Mouse (Mus musculus): ENCODE results near the gene Dppa4. TPM values are rescaled to one million over a fixed set of nuclear protein-coding genes. Genes with fewer than 3 reads are reported as not detected.

The Dppa4 gene
- total RNA-seq (2014; rRNA removed) (not detected in 2 replicates), polyA plus RNA-seq (2015; fragmentation: Nextera tagmentation; extraction: Ambion mirVana) (not detected in 2 replicates)

DNA sequence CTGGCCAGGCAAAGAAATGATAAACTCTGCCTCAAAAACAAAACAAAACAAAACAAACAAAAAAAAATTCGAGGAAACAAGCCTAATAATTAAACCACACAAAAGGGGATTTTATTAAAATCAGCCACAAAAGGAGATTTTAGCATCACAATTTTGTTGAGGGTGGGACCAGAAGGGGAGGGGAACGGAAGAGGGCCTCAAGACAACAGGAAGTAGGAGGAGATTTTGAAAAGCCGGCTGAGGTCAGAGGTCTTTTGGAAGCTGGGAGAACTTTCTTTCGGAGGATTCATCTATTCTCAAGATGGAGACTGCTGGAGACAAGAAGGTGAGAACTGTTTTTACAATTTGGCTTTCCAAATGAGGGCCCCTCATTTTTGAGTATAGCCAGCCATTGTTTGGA is at the start of gene Dppa4:
Gene Dppa4 (plus strand): TSS at position 217 of the 400 bp plus-strand sequence.
- no peaks in the 10 kb centered on the region for H3K36me3 ChIP-seq (ENCODE audit: insufficient read depth, low read length)
- no peak for TF ChIP-seq CTCF (IDR thresholded peaks at IDR 0.05)
- no peak within 1 kb of the TSS for H3K9ac ChIP-seq (replicated peaks; ENCODE audit: low read length, poor library complexity, severe bottlenecking)
- no peaks in the 10 kb centered on the region for H3K9me3 ChIP-seq (ENCODE audit: low read length)
- H3K4me1 ChIP-seq (ENCODE audit: insufficient read depth, low read length), result no peaks in the 10 kb centered on the region
- WGBS, result 86% methylated on average over 4 of the region's 4 CpGs
- H3K4me3 ChIP-seq (ENCODE audit: low read depth, low read length), result no peak within 1 kb of the TSS
- no peak for ATAC-seq (ENCODE audit: low FRiP score)
- no peak within 1 kb of the TSS for H3K4me2 ChIP-seq (ENCODE audit: low read depth, low read length, poor library complexity, severe bottlenecking)
- DNase-seq (ENCODE audit: low spot score), result no peak
- H3K27me3 ChIP-seq (ENCODE audit: insufficient read depth, low read length), result no peaks in the 10 kb centered on the region
- H3K27ac ChIP-seq (ENCODE audit: low read depth, low read length), result no peak within 1 kb of the TSS

DNA sequence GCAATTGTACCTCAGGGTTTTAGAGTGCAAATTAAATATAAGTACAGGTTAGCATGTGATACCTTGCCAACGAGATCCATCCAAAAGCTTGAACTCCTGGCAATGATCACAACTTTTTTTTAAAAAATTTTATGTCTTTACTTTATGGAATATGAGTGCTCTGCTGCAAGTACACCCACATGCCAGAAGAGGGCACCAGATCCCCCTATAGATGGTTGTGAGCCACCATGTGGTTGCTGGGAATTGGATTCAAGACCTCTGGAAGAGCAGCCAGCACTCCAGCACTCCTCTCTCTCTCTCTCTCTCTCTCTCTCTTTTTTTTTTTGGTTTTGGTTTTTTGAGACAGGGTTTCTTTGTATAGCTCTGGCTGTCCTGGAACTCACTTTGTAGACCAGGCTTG is 48.5 kb upstream of the Dppa4 start:
- Histone ChIP-seq H3K36me3 (ENCODE audit: insufficient read depth, low read length) (no peaks in the 10 kb centered on the region), H3K9ac (replicated peaks; ENCODE audit: low read length, poor library complexity, severe bottlenecking) (no peak overlapping the region), H3K4me2 (ENCODE audit: low read depth, low read length, poor library complexity, severe bottlenecking) (no peak overlapping the region), H3K9me3 (ENCODE audit: low read length) (no peaks in the 10 kb centered on the region), H3K4me1 (ENCODE audit: insufficient read depth, low read length) (no peaks in the 10 kb centered on the region), H3K27me3 (ENCODE audit: insufficient read depth, low read length) (no peaks in the 10 kb centered on the region), H3K27ac (ENCODE audit: low read depth, low read length) (no peak overlapping the region), H3K4me3 (ENCODE audit: low read depth, low read length) (no peak overlapping the region)
- DNase-seq (ENCODE audit: low spot score) (no peak), ATAC-seq (ENCODE audit: low FRiP score) (no peak)
- WGBS, result 89% methylated on average over 1 of the region's 1 CpGs
- peak; percentile 25 for TF ChIP-seq CTCF (IDR thresholded peaks at IDR 0.05)

DNA sequence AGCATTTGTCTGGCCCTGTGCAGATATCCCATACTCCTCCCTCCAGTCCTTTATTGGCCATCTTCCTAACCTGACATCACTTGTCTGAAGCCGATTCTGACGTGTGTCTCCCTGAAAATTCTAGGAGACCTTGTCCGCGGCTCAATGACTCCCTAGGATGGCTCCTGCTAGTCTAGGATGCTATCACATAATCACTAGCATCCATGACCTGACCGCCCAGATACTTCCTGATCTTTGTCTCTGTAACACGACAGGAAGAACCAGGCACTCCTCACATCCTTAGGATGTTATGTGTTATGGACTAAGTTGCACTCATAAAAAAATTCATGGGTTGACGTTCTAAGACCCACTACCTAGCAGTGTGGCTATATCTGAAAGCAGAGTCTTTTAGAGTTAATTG is 45.9 kb upstream of the Dppa4 start:
- H3K4me1 ChIP-seq (ENCODE audit: insufficient read depth, low read length), result no peaks in the 10 kb centered on the region
- no peak overlapping the region for H3K4me2 ChIP-seq (ENCODE audit: low read depth, low read length, poor library complexity, severe bottlenecking)
- H3K9ac ChIP-seq (replicated peaks; ENCODE audit: low read length, poor library complexity, severe bottlenecking), result no peak overlapping the region
- DNase-seq (ENCODE audit: low spot score) (no peak), ATAC-seq (ENCODE audit: low FRiP score) (no peak)
- no peak overlapping the region for H3K4me3 ChIP-seq (ENCODE audit: low read depth, low read length)
- H3K36me3 ChIP-seq (ENCODE audit: insufficient read depth, low read length), result no peaks in the 10 kb centered on the region
- H3K27me3 ChIP-seq (ENCODE audit: insufficient read depth, low read length), result no peaks in the 10 kb centered on the region
- no peak overlapping the region for H3K27ac ChIP-seq (ENCODE audit: low read depth, low read length)
- TF ChIP-seq CTCF (IDR thresholded peaks at IDR 0.05), result no peak
- H3K9me3 ChIP-seq (ENCODE audit: low read length), result no peaks in the 10 kb centered on the region
- 94% methylated on average over 7 of the region's 7 CpGs for WGBS

DNA sequence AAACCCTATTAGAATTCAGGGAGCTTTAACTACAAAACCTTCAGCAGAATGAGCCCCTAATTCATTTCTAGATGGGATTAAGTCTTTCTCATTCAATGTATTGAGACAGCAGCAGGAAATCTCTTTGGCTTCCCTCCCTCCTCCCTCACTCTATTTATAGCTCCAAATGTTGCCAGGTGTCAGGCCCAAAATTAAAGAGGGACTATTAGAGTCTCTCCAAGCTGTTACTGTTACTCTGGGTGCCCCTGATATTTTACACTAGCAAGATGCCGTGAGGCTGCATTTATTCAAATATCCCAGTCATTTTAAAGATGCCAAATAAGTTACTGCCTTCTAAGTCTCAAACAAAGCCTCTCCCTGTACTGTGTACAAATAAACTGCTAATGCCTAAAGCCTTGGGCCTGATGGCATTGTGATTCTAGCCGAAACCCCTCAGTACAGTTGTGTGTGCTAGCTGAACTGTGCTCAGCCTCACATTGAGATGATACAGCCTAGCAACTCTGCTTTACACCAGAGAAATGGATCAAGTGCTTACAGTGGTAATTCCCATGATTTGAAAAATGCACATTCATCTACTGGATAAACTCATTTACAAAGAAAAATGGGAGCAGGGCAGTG is 36.4 kb upstream of the Dppa4 start:
- WGBS, result 48% methylated on average over 2 of the region's 2 CpGs
- Histone ChIP-seq H3K36me3 (ENCODE audit: insufficient read depth, low read length) (no peaks in the 10 kb centered on the region), H3K9ac (replicated peaks; ENCODE audit: low read length, poor library complexity, severe bottlenecking) (no peak overlapping the region), H3K4me3 (ENCODE audit: low read depth, low read length) (no peak overlapping the region), H3K27me3 (ENCODE audit: insufficient read depth, low read length) (no peaks in the 10 kb centered on the region), H3K27ac (ENCODE audit: low read depth, low read length) (no peak overlapping the region), H3K4me2 (ENCODE audit: low read depth, low read length, poor library complexity, severe bottlenecking) (no peak overlapping the region), H3K9me3 (ENCODE audit: low read length) (no peaks in the 10 kb centered on the region), H3K4me1 (ENCODE audit: insufficient read depth, low read length) (no peaks in the 10 kb centered on the region)
- TF ChIP-seq CTCF (IDR thresholded peaks at IDR 0.05), result no peak
- DNase-seq (ENCODE audit: low spot score) (peak; percentile 26), ATAC-seq (ENCODE audit: low FRiP score) (0 out of 2 replicates have a peak, but pooled peaks have one; percentile 38)

DNA sequence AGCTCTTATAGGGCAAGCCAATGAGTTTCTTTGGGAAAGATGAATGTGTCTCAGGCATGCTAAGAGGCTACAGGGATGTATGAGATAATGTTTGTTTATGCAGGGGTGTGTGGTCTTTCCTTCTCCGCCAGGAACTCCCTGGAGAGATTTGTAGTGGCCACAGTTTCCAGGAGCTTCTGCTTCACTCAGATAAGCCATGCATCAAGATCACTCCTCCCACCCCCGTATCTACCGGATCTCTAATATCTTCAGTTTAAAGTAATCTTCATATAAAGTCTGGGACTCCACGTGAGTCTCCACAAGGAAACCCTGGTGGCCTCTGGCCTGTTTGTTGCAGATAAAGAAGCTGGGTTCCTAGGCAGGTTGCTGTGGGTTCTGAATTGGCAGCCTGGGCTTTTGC is 30.7 kb upstream of the Dppa4 start:
- 74% methylated on average over 4 of the region's 4 CpGs for WGBS
- no peaks in the 10 kb centered on the region for H3K9me3 ChIP-seq (ENCODE audit: low read length)
- DNase-seq (ENCODE audit: low spot score), result no peak
- no peaks in the 10 kb centered on the region for H3K27me3 ChIP-seq (ENCODE audit: insufficient read depth, low read length)
- H3K9ac ChIP-seq (replicated peaks; ENCODE audit: low read length, poor library complexity, severe bottlenecking), result no peak overlapping the region
- no peak overlapping the region for H3K4me2 ChIP-seq (ENCODE audit: low read depth, low read length, poor library complexity, severe bottlenecking)
- no peak for ATAC-seq (ENCODE audit: low FRiP score)
- no peaks in the 10 kb centered on the region for H3K4me1 ChIP-seq (ENCODE audit: insufficient read depth, low read length)
- TF ChIP-seq CTCF (IDR thresholded peaks at IDR 0.05), result no peak
- H3K36me3 ChIP-seq (ENCODE audit: insufficient read depth, low read length), result no peaks in the 10 kb centered on the region
- H3K4me3 ChIP-seq (ENCODE audit: low read depth, low read length), result no peak overlapping the region
- H3K27ac ChIP-seq (ENCODE audit: low read depth, low read length), result no peak overlapping the region

DNA sequence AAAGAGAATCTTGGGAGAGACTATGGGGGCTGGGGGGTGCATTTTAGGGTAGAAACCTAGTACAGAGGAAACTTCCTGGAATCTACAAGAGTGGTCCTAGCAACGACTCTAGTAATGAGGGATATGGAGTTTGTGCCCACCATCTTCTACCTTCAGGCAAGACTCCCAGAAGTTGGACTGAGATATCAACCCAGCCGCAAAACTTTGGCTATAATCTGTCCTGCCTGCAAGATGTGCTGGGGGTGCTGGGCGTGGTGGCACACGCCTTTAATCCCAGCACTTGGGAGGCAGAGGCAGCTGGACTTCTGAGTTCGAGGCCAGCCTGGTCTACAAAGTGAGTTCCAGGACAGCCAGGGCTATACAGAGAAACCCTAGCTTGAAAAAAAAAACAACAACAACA is 28.9 kb upstream of the Dppa4 start:
- no peaks in the 10 kb centered on the region for H3K27me3 ChIP-seq (ENCODE audit: insufficient read depth, low read length)
- no peak overlapping the region for H3K27ac ChIP-seq (ENCODE audit: low read depth, low read length)
- 90% methylated on average over 5 of the region's 5 CpGs for WGBS
- no peaks in the 10 kb centered on the region for H3K4me1 ChIP-seq (ENCODE audit: insufficient read depth, low read length)
- DNase-seq (ENCODE audit: low spot score) (no peak), ATAC-seq (ENCODE audit: low FRiP score) (no peak)
- H3K4me3 ChIP-seq (ENCODE audit: low read depth, low read length), result no peak overlapping the region
- no peak overlapping the region for H3K4me2 ChIP-seq (ENCODE audit: low read depth, low read length, poor library complexity, severe bottlenecking)
- H3K36me3 ChIP-seq (ENCODE audit: insufficient read depth, low read length), result no peaks in the 10 kb centered on the region
- no peak for TF ChIP-seq CTCF (IDR thresholded peaks at IDR 0.05)
- H3K9ac ChIP-seq (replicated peaks; ENCODE audit: low read length, poor library complexity, severe bottlenecking), result no peak overlapping the region
- H3K9me3 ChIP-seq (ENCODE audit: low read length), result no peaks in the 10 kb centered on the region
